Mouse (Mus musculus): Measurements from ENCODE around the gene Panx1. TPM values are rescaled to one million over a fixed set of nuclear protein-coding genes. Genes with fewer than 3 reads are reported as not detected.

Panx1 gene
- total and polyA plus RNA-seq, 3 experiments: 0.49 TPM; not detected in 2

DNA sequence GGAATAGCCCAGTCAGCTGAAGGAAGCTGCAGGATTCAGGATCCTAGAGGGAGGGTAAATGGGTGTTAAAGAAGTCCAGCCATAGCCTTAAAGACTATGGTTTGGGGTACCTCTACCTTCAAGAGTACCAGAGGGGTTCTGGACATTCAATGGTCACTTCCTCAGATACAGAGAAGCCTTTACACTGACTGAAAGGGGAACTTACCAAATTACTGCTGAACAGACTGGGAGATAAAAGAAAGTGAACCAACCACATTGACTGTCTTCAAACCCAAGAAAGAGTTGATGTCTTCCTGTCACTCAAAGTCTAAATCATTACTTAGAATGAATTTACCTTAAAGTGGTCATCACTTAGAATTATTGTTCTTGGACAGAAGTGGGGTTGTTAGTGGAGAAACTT lies 62.6 kb downstream of the Panx1 start:
- no peak for TF ChIP-seq GATA2 (IDR thresholded peaks at IDR 0.05; ENCODE audit: borderline replicate concordance, low read depth, low read length)
- no peak for TF ChIP-seq CTCF (IDR thresholded peaks at IDR 0.05; ENCODE audit: low read depth, low read length)
- TF ChIP-seq TAL1 (conservative IDR thresholded peaks at IDR 0.05; ENCODE audit: low read depth, low read length): no peak
- no peak for TF ChIP-seq GATA1 (IDR thresholded peaks at IDR 0.05; ENCODE audit: borderline replicate concordance, low read length)
- no peak for TF ChIP-seq POLR2AphosphoS5 (IDR thresholded peaks at IDR 0.05; ENCODE audit: insufficient replicate concordance, low read depth, low read length)
- Histone ChIP-seq H3K4me1 (ENCODE audit: insufficient read depth, low read depth, low read length) (no peaks in the 10 kb centered on the region), H3K9me3 (replicated peaks) (no peaks in the 10 kb centered on the region), H3K27me3 (ENCODE audit: insufficient read depth, low read length) (no peaks in the 10 kb centered on the region), H3K4me3 (ENCODE audit: low read depth, low read length) (no peak overlapping the region), H3K36me3 (replicated peaks) (no peaks in the 10 kb centered on the region)
- ATAC-seq (ENCODE audit: extremely low read depth, insufficient number of reproducible peaks, low FRiP score, poor library complexity, severe bottlenecking) (no peak), DNase-seq (ENCODE audit: low spot score) (no peak)

DNA sequence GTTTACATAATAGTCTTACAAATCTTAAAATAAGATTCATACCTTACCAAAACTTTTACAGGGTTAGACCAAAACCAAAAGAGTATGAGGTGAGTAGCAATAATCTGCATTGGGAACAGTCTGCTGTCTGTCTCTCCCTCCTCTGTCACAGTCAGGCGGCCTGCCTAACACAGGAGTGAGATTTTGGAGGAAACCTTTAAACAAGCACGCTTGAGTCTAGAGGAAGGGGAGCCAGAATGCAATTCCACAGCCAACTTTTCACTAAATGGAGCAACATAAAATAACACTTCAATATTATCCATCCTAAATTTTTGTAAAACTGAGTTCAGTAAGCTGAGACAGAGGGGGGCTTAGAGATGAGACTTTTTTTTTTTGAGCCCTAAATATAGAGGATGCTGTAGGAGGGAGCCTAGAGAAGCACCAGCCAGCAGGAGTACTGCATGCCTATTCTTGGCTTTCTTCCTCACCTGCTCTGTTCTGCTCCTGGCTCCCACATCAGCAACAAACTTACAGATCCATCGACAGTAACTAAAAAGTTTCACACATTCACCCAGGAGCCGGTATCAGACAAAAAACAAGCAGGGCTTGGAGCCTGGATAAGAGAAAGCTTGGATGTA lies 63.6 kb downstream of the Panx1 start:
- no peaks in the 10 kb centered on the region for H3K9me3 ChIP-seq (replicated peaks)
- DNase-seq (ENCODE audit: low spot score) (no peak), ATAC-seq (ENCODE audit: extremely low read depth, insufficient number of reproducible peaks, low FRiP score, poor library complexity, severe bottlenecking) (no peak)
- TF ChIP-seq GATA2 (IDR thresholded peaks at IDR 0.05; ENCODE audit: borderline replicate concordance, low read depth, low read length) (no peak), TAL1 (conservative IDR thresholded peaks at IDR 0.05; ENCODE audit: low read depth, low read length) (no peak), CTCF (IDR thresholded peaks at IDR 0.05; ENCODE audit: low read depth, low read length) (no peak), POLR2AphosphoS5 (IDR thresholded peaks at IDR 0.05; ENCODE audit: insufficient replicate concordance, low read depth, low read length) (no peak), GATA1 (IDR thresholded peaks at IDR 0.05; ENCODE audit: borderline replicate concordance, low read length) (no peak)
- H3K4me1 ChIP-seq (ENCODE audit: insufficient read depth, low read depth, low read length): no peaks in the 10 kb centered on the region
- no peaks in the 10 kb centered on the region for H3K36me3 ChIP-seq (replicated peaks)
- no peaks in the 10 kb centered on the region for H3K27me3 ChIP-seq (ENCODE audit: insufficient read depth, low read length)
- H3K4me3 ChIP-seq (ENCODE audit: low read depth, low read length): no peak overlapping the region

DNA sequence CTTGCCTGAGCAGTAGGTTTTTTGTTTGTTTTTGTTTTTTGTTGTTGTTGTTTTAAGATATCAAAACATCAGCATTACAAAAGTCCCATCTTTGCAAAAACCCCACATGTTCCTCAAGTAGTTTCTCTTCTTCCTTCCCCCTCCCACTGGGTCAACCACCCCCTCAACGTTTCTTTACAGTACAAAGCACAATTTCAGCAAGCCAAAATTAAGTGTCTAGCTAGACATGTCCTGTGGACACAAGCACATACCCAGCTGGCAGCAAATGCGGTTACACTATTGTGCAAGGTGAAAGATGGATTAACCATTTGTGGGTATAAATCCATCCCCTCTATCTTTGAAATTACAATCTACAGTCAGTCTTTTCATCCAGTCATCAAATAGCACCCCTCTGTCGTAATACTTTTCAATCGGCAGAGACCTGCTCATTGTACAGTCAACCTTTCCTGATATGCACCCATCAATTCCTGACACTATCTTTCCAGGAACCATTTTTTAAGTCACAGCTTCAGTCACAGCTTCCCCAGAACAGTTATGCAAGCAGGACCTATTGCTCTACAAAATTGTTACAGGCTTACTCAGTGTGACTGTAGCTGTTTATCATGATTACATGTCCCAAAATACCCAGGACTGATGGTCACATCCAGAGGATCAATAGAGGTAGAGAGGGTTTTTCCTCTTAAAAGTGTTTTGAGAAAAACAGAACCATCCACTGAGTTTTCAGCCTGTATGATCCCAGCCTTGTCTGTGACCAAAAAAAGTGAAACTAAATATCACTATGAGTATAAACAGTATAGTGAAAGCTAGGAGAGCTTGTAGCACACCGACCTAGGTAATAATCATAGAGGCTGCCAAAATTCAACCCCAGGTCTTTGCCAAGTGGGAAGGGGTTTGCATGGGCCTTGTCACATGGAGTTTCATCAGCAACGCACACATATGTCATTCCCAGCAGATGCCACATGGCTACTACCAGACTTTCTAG lies 70.7 kb downstream of the Panx1 start:
- no peak for DNase-seq (ENCODE audit: low spot score)

DNA sequence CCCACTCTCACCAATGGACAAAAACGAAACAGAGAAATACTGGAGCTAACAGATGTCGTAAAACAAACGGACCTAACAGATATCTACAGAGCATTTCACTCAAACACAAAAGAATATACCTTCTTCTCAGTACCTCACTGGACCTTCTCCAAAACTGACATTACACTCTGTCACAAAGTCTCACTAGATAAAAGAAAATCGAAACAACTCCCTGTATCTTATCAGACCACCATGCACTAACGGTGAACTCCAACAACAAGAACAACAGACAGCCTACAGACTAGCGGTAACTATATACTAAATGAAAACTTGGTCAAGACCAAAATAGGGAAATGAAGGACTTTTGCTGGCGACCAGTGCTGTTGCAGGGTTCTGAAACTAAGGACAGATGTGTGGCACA lies 71.5 kb downstream of the Panx1 start:
- H3K4me3 ChIP-seq (ENCODE audit: low read depth, low read length): no peak overlapping the region

More for the DNA sequence above, 70.7 kb downstream of the Panx1 start:
- Histone ChIP-seq H3K4me3 (ENCODE audit: low read depth, low read length) (no peak overlapping the region), H3K27me3 (ENCODE audit: insufficient read depth, low read length) (no peaks in the 10 kb centered on the region), H3K9me3 (replicated peaks) (no peaks in the 10 kb centered on the region), H3K36me3 (replicated peaks) (no peaks in the 10 kb centered on the region), H3K4me1 (ENCODE audit: insufficient read depth, low read depth, low read length) (no peaks in the 10 kb centered on the region)
- TF ChIP-seq CTCF (IDR thresholded peaks at IDR 0.05; ENCODE audit: low read depth, low read length) (no peak), GATA2 (IDR thresholded peaks at IDR 0.05; ENCODE audit: borderline replicate concordance, low read depth, low read length) (no peak), POLR2AphosphoS5 (IDR thresholded peaks at IDR 0.05; ENCODE audit: insufficient replicate concordance, low read depth, low read length) (no peak), TAL1 (conservative IDR thresholded peaks at IDR 0.05; ENCODE audit: low read depth, low read length) (no peak), GATA1 (IDR thresholded peaks at IDR 0.05; ENCODE audit: borderline replicate concordance, low read length) (no peak)
- ATAC-seq (ENCODE audit: extremely low read depth, insufficient number of reproducible peaks, low FRiP score, poor library complexity, severe bottlenecking): no peak

DNA sequence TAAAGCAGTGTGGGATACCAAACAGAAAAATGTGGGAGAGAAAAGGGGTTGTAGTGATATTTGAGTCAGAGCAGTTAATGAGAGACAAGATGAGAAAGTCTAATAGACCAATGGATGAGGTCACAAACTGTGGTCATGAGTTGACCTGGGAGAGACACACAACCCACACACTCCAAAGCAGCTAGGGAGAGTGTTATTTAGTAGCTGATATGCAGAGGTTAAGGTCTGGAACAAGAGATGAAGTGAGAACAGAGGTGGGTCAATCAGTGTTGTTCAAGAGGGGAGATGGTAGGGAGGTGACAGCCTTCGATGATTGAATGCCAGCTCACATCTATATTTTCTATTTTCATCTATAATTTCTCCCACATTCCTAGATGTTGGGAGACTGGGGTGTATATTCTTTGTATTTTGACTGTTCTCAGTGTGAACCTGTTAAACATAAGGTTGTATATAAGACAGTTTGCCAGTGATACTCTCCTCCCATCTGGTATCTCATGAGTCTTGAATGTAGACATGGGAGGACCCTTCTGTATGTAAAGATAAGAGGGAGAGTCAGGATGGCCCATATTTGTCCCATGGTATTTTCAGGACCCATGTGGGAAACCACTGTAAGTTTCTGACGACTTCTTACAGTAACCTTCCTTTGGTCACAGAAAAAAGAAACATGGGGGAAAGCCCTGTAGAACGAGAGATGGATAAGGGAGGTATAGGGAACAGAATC lies 74.3 kb downstream of the Panx1 start:
- no peak for ATAC-seq (ENCODE audit: extremely low read depth, insufficient number of reproducible peaks, low FRiP score, poor library complexity, severe bottlenecking)
- no peaks in the 10 kb centered on the region for H3K27me3 ChIP-seq (ENCODE audit: insufficient read depth, low read length)

More for the DNA sequence above, 71.5 kb downstream of the Panx1 start:
- no peak for DNase-seq (ENCODE audit: low spot score)
- no peak for TF ChIP-seq GATA2 (IDR thresholded peaks at IDR 0.05; ENCODE audit: borderline replicate concordance, low read depth, low read length)
- no peak for ATAC-seq (ENCODE audit: extremely low read depth, insufficient number of reproducible peaks, low FRiP score, poor library complexity, severe bottlenecking)
- Histone ChIP-seq H3K27me3 (ENCODE audit: insufficient read depth, low read length) (no peaks in the 10 kb centered on the region), H3K9me3 (replicated peaks) (no peaks in the 10 kb centered on the region), H3K4me1 (ENCODE audit: insufficient read depth, low read depth, low read length) (no peaks in the 10 kb centered on the region), H3K36me3 (replicated peaks) (no peaks in the 10 kb centered on the region)

DNA sequence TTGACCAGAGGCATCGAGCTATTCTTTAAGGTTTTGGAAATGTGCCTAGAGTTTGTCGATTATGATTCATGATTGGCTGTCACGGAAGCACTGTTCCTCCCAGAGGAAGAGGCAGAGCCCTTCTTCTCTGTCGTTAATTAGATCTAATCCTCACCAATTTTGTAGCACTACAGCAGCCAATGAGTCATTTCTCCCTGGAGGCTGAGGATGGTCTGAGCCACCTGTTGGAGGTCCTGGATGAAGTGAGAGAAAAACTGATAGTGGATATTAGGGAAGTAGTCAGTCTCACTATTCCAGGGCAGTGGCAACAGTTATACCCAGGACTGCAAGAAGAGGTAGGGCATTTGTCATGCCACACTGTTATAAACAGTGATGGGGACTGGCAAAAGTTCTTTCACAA lies 75.1 kb downstream of the Panx1 start:
- DNase-seq (ENCODE audit: low spot score) (no peak), ATAC-seq (ENCODE audit: extremely low read depth, insufficient number of reproducible peaks, low FRiP score, poor library complexity, severe bottlenecking) (no peak)
- H3K9me3 ChIP-seq (replicated peaks): no peaks in the 10 kb centered on the region
- TF ChIP-seq POLR2AphosphoS5 (IDR thresholded peaks at IDR 0.05; ENCODE audit: insufficient replicate concordance, low read depth, low read length) (no peak), CTCF (IDR thresholded peaks at IDR 0.05; ENCODE audit: low read depth, low read length) (no peak), TAL1 (conservative IDR thresholded peaks at IDR 0.05; ENCODE audit: low read depth, low read length) (no peak)
- no peaks in the 10 kb centered on the region for H3K27me3 ChIP-seq (ENCODE audit: insufficient read depth, low read length)
- no peaks in the 10 kb centered on the region for H3K36me3 ChIP-seq (replicated peaks)
- no peak overlapping the region for H3K4me3 ChIP-seq (ENCODE audit: low read depth, low read length)
- H3K4me1 ChIP-seq (ENCODE audit: insufficient read depth, low read depth, low read length): no peaks in the 10 kb centered on the region

More for the DNA sequence above, 74.3 kb downstream of the Panx1 start:
- no peak for DNase-seq (ENCODE audit: low spot score)
- no peaks in the 10 kb centered on the region for H3K4me1 ChIP-seq (ENCODE audit: insufficient read depth, low read depth, low read length)
- TF ChIP-seq CTCF (IDR thresholded peaks at IDR 0.05; ENCODE audit: low read depth, low read length) (no peak), POLR2AphosphoS5 (IDR thresholded peaks at IDR 0.05; ENCODE audit: insufficient replicate concordance, low read depth, low read length) (no peak), TAL1 (conservative IDR thresholded peaks at IDR 0.05; ENCODE audit: low read depth, low read length) (no peak), GATA2 (IDR thresholded peaks at IDR 0.05; ENCODE audit: borderline replicate concordance, low read depth, low read length) (no peak), GATA1 (IDR thresholded peaks at IDR 0.05; ENCODE audit: borderline replicate concordance, low read length) (no peak)
- H3K4me3 ChIP-seq (ENCODE audit: low read depth, low read length): no peak overlapping the region
- no peaks in the 10 kb centered on the region for H3K9me3 ChIP-seq (replicated peaks)
- H3K36me3 ChIP-seq (replicated peaks): no peaks in the 10 kb centered on the region

Data from G1E (cell line).